Mouse (Mus musculus) cerebellum, postnatal 36 days (tissue): Measurements from ENCODE around the gene Klhl36.

Experiments used
- DNase-seq, 2 experiments: peaks; one replicate each; pipeline ENCODE4 v3.0.0; 2021 to 2022; ENCODE audit warnings: mixed read lengths in 2 of 2

Klhl36 gene

GRCm38 (mm10) chr8:119887130-119887529 is 25.1 kb downstream of the Klhl36 start:
- peak; percentile 18 to 27 for DNase-seq

- no peak for DNase-seq
Observed at GRCm38 (mm10) chr8:119888012-119888411, 25.9 kb downstream of the Klhl36 start.

- no peak for DNase-seq
Observed at GRCm38 (mm10) chr8:119897069-119897468, 35.0 kb downstream of the Klhl36 start.

GRCm38 (mm10) chr8:119897933-119898332 is 35.9 kb downstream of the Klhl36 start:
- DNase-seq: no peak

- DNase-seq: no peak
Observed at GRCm38 (mm10) chr8:119901349-119901748, 39.3 kb downstream of the Klhl36 start.

- DNase-seq: no peak
Observed at GRCm38 (mm10) chr8:119901952-119902351, 39.9 kb downstream of the Klhl36 start.

- no peak for DNase-seq
Observed at GRCm38 (mm10) chr8:119904323-119904911, 42.4 kb downstream of the Klhl36 start.

GRCm38 (mm10) chr8:119909944-119910546 is 48.0 kb downstream of the Klhl36 start, which contains the start of gene Usp10:
TSS of gene Usp10 (plus strand) at chr8:119910360.
- no peak for DNase-seq

- DNase-seq: peak; percentile 94 to 98
Observed at GRCm38 (mm10) chr8:119910547-119911257, 48.6 kb downstream of the Klhl36 start, which contains the start of gene Gm20388. TSS of gene Gm20388 (plus strand) at chr8:119910841.

GRCm38 (mm10) chr8:119911258-119911962 is 49.3 kb downstream of the Klhl36 start:
- no peak for DNase-seq

GRCm38 (mm10) chr8:119912643-119913042 is 50.6 kb downstream of the Klhl36 start:
- no peak for DNase-seq

- DNase-seq: no peak
Observed at GRCm38 (mm10) chr8:119913181-119913580, 51.1 kb downstream of the Klhl36 start.

GRCm38 (mm10) chr8:119914161-119914560 is 52.1 kb downstream of the Klhl36 start:
- no peak for DNase-seq

- no peak for DNase-seq
Observed at GRCm38 (mm10) chr8:119915298-119915697, 53.2 kb downstream of the Klhl36 start.

GRCm38 (mm10) chr8:119916237-119916892 is 54.3 kb downstream of the Klhl36 start:
- no peak for DNase-seq

- DNase-seq: no peak
Observed at GRCm38 (mm10) chr8:119917415-119917814, 55.3 kb downstream of the Klhl36 start.

- DNase-seq: no peak
Observed at GRCm38 (mm10) chr8:119918155-119918567, 56.1 kb downstream of the Klhl36 start.

- peak in 1 of 2 experiments; percentile 24 for DNase-seq
Observed at GRCm38 (mm10) chr8:119923259-119923658, 61.2 kb downstream of the Klhl36 start.

- DNase-seq: no peak
Observed at GRCm38 (mm10) chr8:119925428-119925827, 63.4 kb downstream of the Klhl36 start.

GRCm38 (mm10) chr8:119926474-119926873 is 64.4 kb downstream of the Klhl36 start:
- no peak for DNase-seq
